Mouse (Mus musculus) liver, embryonic 15.5 days (tissue): ENCODE measurements at regions not wholly inside any gene's neighbourhood (a gene's known extent, or its start where the extent isn't known, plus 50 kb on each side); places are given as distances from the start of the nearest gene placed in this dataset.

Experiments used
- ATAC-seq: fragments of 200-750 bp; cut with Nextera tagmentation; 2 replicates; pipeline ENCODE4 v1.8.0; 2017; ENCODE audit warnings: moderate number of reproducible peaks, mild to moderate bottlenecking, moderate library complexity; ENCODE audit not compliant: insufficient read depth
- H3K27ac ChIP-seq: fragments of 300-500 bp; sonication (generic); replicated peaks from 2 replicates; pipeline ENCODE4 v1.5.1; 2015; ENCODE audit warnings: mild to moderate bottlenecking, inconsistent platforms
- H3K27me3 ChIP-seq: fragments of 300-500 bp; sonication (generic); 2 replicates; pipeline ENCODE4 v1.6.1; 2015; ENCODE audit warnings: mild to moderate bottlenecking, inconsistent platforms
- H3K36me3 ChIP-seq: fragments of 300-500 bp; sonication (generic); replicated peaks from 2 replicates; pipeline ENCODE4 v1.6.1; 2015; ENCODE audit warnings: moderate library complexity, mild to moderate bottlenecking, inconsistent platforms
- H3K4me1 ChIP-seq: fragments of 300-500 bp; sonication (generic); replicated peaks from 2 replicates; pipeline ENCODE4 v1.6.1; 2015; ENCODE audit warnings: inconsistent platforms
- H3K4me2 ChIP-seq: fragments of 300-500 bp; sonication (generic); 2 replicates; pipeline ENCODE4 v1.6.1; 2015; ENCODE audit warnings: moderate library complexity, mild to moderate bottlenecking, inconsistent platforms
- H3K4me3 ChIP-seq: fragments of 300-500 bp; sonication (generic); replicated peaks from 2 replicates; pipeline ENCODE4 v1.5.1; 2015; ENCODE audit warnings: mild to moderate bottlenecking, inconsistent platforms
- H3K9ac ChIP-seq: fragments of 300-500 bp; sonication (generic); 2 replicates; pipeline ENCODE4 v1.6.1; 2015; ENCODE audit warnings: moderate library complexity, mild to moderate bottlenecking, inconsistent platforms
- H3K9me3 ChIP-seq: fragments of 300-500 bp; sonication (generic); replicated peaks from 2 replicates; pipeline ENCODE4 v1.6.1; 2016; ENCODE audit warnings: inconsistent platforms
- WGBS: fragments of 180-500 bp; shearing (Covaris S2); methylation state at CpG from one replicate; pipeline ENCODE4 v1.1.7; 2015; ENCODE audit warnings: mixed read lengths; ENCODE audit not compliant: insufficient replicate concordance; 5-methylcytosine and 5-hydroxymethylcytosine counted together

- no peaks in the 10 kb centered on the region for H3K9me3 ChIP-seq
- no peaks in the 10 kb centered on the region for H3K4me1 ChIP-seq
- ATAC-seq, result no peak
- no peak overlapping the region for H3K4me3 ChIP-seq
- no peak overlapping the region for H3K27ac ChIP-seq
- H3K4me2 ChIP-seq, result no peak overlapping the region
- no peak overlapping the region for H3K9ac ChIP-seq
- H3K27me3 ChIP-seq, result no peaks in the 10 kb centered on the region
- WGBS, result 78% methylated on average over 5 of the region's 5 CpGs
- no peaks in the 10 kb centered on the region for H3K36me3 ChIP-seq
Measured at GRCm38 (mm10) chr1:76212486-76212885, 666.4 kb downstream of the Slc4a3 start.

GRCm38 (mm10) chr1:76244721-76245120 is 698.7 kb downstream of the Slc4a3 start:
- ATAC-seq, result no peak
- H3K4me3 ChIP-seq, result no peak overlapping the region
- WGBS, result 53% methylated on average over 3 of the region's 3 CpGs
- H3K9ac ChIP-seq, result no peak overlapping the region
- no peaks in the 10 kb centered on the region for H3K4me1 ChIP-seq
- no peak overlapping the region for H3K4me2 ChIP-seq
- no peak overlapping the region for H3K27ac ChIP-seq
- no peaks in the 10 kb centered on the region for H3K27me3 ChIP-seq
- H3K9me3 ChIP-seq, result no peaks in the 10 kb centered on the region
- no peaks in the 10 kb centered on the region for H3K36me3 ChIP-seq

GRCm38 (mm10) chr1:76246181-76246796 is 700.2 kb downstream of the Slc4a3 start:
- no peak overlapping the region for H3K9ac ChIP-seq
- ATAC-seq, result no peak
- H3K4me2 ChIP-seq, result no peak overlapping the region
- no peak overlapping the region for H3K27ac ChIP-seq
- H3K4me3 ChIP-seq, result no peak overlapping the region
- H3K9me3 ChIP-seq, result no peaks in the 10 kb centered on the region
- no peaks in the 10 kb centered on the region for H3K36me3 ChIP-seq
- no peaks in the 10 kb centered on the region for H3K27me3 ChIP-seq
- 56% methylated on average over 8 of the region's 8 CpGs for WGBS
- no peaks in the 10 kb centered on the region for H3K4me1 ChIP-seq

- Histone ChIP-seq H3K9ac (no peak overlapping the region), H3K27ac (no peak overlapping the region), H3K27me3 (no peaks in the 10 kb centered on the region), H3K4me1 (no peaks in the 10 kb centered on the region), H3K4me3 (no peak overlapping the region), H3K4me2 (no peak overlapping the region), H3K36me3 (no peaks in the 10 kb centered on the region), H3K9me3 (no peaks in the 10 kb centered on the region)
- ATAC-seq, result no peak
- 45% methylated on average over 8 of the region's 8 CpGs for WGBS
Measured at GRCm38 (mm10) chr1:76247126-76247525, 701.1 kb downstream of the Slc4a3 start.

GRCm38 (mm10) chr1:76258217-76258616 is 712.2 kb downstream of the Slc4a3 start:
- Histone ChIP-seq H3K4me2 (no peak overlapping the region), H3K4me3 (no peak overlapping the region), H3K27me3 (no peaks in the 10 kb centered on the region), H3K9me3 (no peaks in the 10 kb centered on the region), H3K36me3 (no peaks in the 10 kb centered on the region), H3K9ac (no peak overlapping the region), H3K27ac (no peak overlapping the region), H3K4me1 (no peaks in the 10 kb centered on the region)
- no peak for ATAC-seq
- WGBS, result 57% methylated on average over 4 of the region's 4 CpGs

- H3K36me3 ChIP-seq, result no peaks in the 10 kb centered on the region
- no peaks in the 10 kb centered on the region for H3K9me3 ChIP-seq
- WGBS, result 31% methylated on average over 7 of the region's 7 CpGs
- no peaks in the 10 kb centered on the region for H3K27me3 ChIP-seq
- H3K4me2 ChIP-seq, result no peak overlapping the region
- H3K4me1 ChIP-seq, result no peaks in the 10 kb centered on the region
- no peak overlapping the region for H3K9ac ChIP-seq
- no peak overlapping the region for H3K4me3 ChIP-seq
- no peak for ATAC-seq
- H3K27ac ChIP-seq, result no peak overlapping the region
Measured at GRCm38 (mm10) chr1:76276148-76276547, 730.1 kb downstream of the Slc4a3 start.

GRCm38 (mm10) chr1:76276624-76277023 is 730.6 kb downstream of the Slc4a3 start:
- WGBS, result 44% methylated on average over 3 of the region's 3 CpGs
- no peak overlapping the region for H3K4me3 ChIP-seq
- no peaks in the 10 kb centered on the region for H3K27me3 ChIP-seq
- ATAC-seq, result no peak
- H3K27ac ChIP-seq, result no peak overlapping the region
- H3K4me2 ChIP-seq, result no peak overlapping the region
- H3K36me3 ChIP-seq, result no peaks in the 10 kb centered on the region
- H3K9ac ChIP-seq, result no peak overlapping the region
- H3K4me1 ChIP-seq, result no peaks in the 10 kb centered on the region
- H3K9me3 ChIP-seq, result no peaks in the 10 kb centered on the region

- Histone ChIP-seq H3K4me1 (no peaks in the 10 kb centered on the region), H3K27me3 (no peaks in the 10 kb centered on the region), H3K9ac (no peak overlapping the region), H3K4me2 (no peak overlapping the region), H3K36me3 (no peaks in the 10 kb centered on the region), H3K4me3 (no peak overlapping the region), H3K9me3 (no peaks in the 10 kb centered on the region), H3K27ac (no peak overlapping the region)
- no peak for ATAC-seq
- WGBS, result 57% methylated on average over 3 of the region's 3 CpGs
Measured at GRCm38 (mm10) chr1:76283322-76283721, 737.3 kb downstream of the Slc4a3 start.

- H3K4me1 ChIP-seq, result no peaks in the 10 kb centered on the region
- ATAC-seq, result no peak
- H3K9me3 ChIP-seq, result no peaks in the 10 kb centered on the region
- H3K36me3 ChIP-seq, result no peaks in the 10 kb centered on the region
- H3K27me3 ChIP-seq, result no peaks in the 10 kb centered on the region
- no peak overlapping the region for H3K9ac ChIP-seq
- no peak overlapping the region for H3K4me3 ChIP-seq
- no peak overlapping the region for H3K27ac ChIP-seq
- H3K4me2 ChIP-seq, result no peak overlapping the region
- 55% methylated on average over 4 of the region's 4 CpGs for WGBS
Measured at GRCm38 (mm10) chr1:76322943-76323559, 777.0 kb downstream of the Slc4a3 start.

GRCm38 (mm10) chr1:76323592-76323991 is 777.5 kb downstream of the Slc4a3 start:
- no peaks in the 10 kb centered on the region for H3K9me3 ChIP-seq
- no peak for ATAC-seq
- H3K36me3 ChIP-seq, result no peaks in the 10 kb centered on the region
- H3K9ac ChIP-seq, result no peak overlapping the region
- H3K4me2 ChIP-seq, result no peak overlapping the region
- H3K27ac ChIP-seq, result no peak overlapping the region
- WGBS, result 59% methylated on average over 4 of the region's 4 CpGs
- no peaks in the 10 kb centered on the region for H3K4me1 ChIP-seq
- no peak overlapping the region for H3K4me3 ChIP-seq
- H3K27me3 ChIP-seq, result no peaks in the 10 kb centered on the region

GRCm38 (mm10) chr1:76336011-76336410 is 789.9 kb downstream of the Slc4a3 start:
- H3K36me3 ChIP-seq, result no peaks in the 10 kb centered on the region
- no peak overlapping the region for H3K4me2 ChIP-seq
- no peaks in the 10 kb centered on the region for H3K9me3 ChIP-seq
- H3K27ac ChIP-seq, result no peak overlapping the region
- ATAC-seq, result no peak
- H3K4me3 ChIP-seq, result no peak overlapping the region
- H3K9ac ChIP-seq, result no peak overlapping the region
- H3K27me3 ChIP-seq, result no peaks in the 10 kb centered on the region
- H3K4me1 ChIP-seq, result no peaks in the 10 kb centered on the region

GRCm38 (mm10) chr1:76362106-76362505 is 816.0 kb downstream of the Slc4a3 start:
- Histone ChIP-seq H3K4me2 (no peak overlapping the region), H3K27me3 (no peaks in the 10 kb centered on the region), H3K9ac (no peak overlapping the region), H3K4me3 (no peak overlapping the region), H3K36me3 (no peaks in the 10 kb centered on the region), H3K9me3 (no peaks in the 10 kb centered on the region), H3K4me1 (no peaks in the 10 kb centered on the region), H3K27ac (no peak overlapping the region)
- WGBS, result 74% methylated on average over 8 of the region's 8 CpGs
- no peak for ATAC-seq
